Mouse (Mus musculus) hindlimb bud, embryonic 11.5 days (tissue): ENCODE data around the gene Tapt1.
"Not testable (repeated sequence)": the region's sequence is repeated elsewhere in the genome, so short reads cannot be mapped to it uniquely, and the experiment has no call there.

Source experiments
- DNase-seq: peaks from one replicate; pipeline ENCODE4 v3.0.0-alpha.2; 2012; ENCODE audit warnings: low read depth, low spot score; ENCODE audit errors: extremely low spot score

The Tapt1 gene

GRCm38 (mm10) chr5:44226521-44227461 is at the start of gene Tapt1:
Tapt1 (minus strand) TSS chr5:44226626.
- DNase-seq, result no peak

- DNase-seq, result no peak
Measured at GRCm38 (mm10) chr5:44271564-44271963, 45.1 kb upstream of the Tapt1 start.

GRCm38 (mm10) chr5:44268524-44268923 is 42.1 kb upstream of the Tapt1 start:
- DNase-seq, result not testable (repeated sequence)

GRCm38 (mm10) chr5:44261691-44262090 is 35.3 kb upstream of the Tapt1 start:
- DNase-seq, result no peak

GRCm38 (mm10) chr5:44261172-44261571 is 34.7 kb upstream of the Tapt1 start:
- no peak for DNase-seq

- DNase-seq, result no peak
Measured at GRCm38 (mm10) chr5:44259678-44260077, 33.3 kb upstream of the Tapt1 start.

- no peak for DNase-seq
Measured at GRCm38 (mm10) chr5:44258163-44258562, 31.7 kb upstream of the Tapt1 start.

GRCm38 (mm10) chr5:44257401-44257800 is 31.0 kb upstream of the Tapt1 start:
- DNase-seq, result no peak

- DNase-seq, result no peak
Measured at GRCm38 (mm10) chr5:44256512-44256911, 30.1 kb upstream of the Tapt1 start.

GRCm38 (mm10) chr5:44255756-44256398 is 29.5 kb upstream of the Tapt1 start:
- DNase-seq, result no peak

GRCm38 (mm10) chr5:44253449-44253848 is 27.0 kb upstream of the Tapt1 start:
- no peak for DNase-seq

GRCm38 (mm10) chr5:44252395-44252794 is 26.0 kb upstream of the Tapt1 start:
- DNase-seq, result no peak

- DNase-seq, result no peak
Measured at GRCm38 (mm10) chr5:44250211-44250955, 24.0 kb upstream of the Tapt1 start.

GRCm38 (mm10) chr5:44249363-44249762 is 22.9 kb upstream of the Tapt1 start:
- DNase-seq, result no peak

- no peak for DNase-seq
Measured at GRCm38 (mm10) chr5:44246493-44247217, 20.2 kb upstream of the Tapt1 start.

- no peak for DNase-seq
Measured at GRCm38 (mm10) chr5:44244894-44245423, 18.5 kb upstream of the Tapt1 start.

- DNase-seq, result no peak
Measured at GRCm38 (mm10) chr5:44242828-44243227, 16.4 kb upstream of the Tapt1 start.

GRCm38 (mm10) chr5:44241726-44242125 is 15.3 kb upstream of the Tapt1 start:
- no peak for DNase-seq

GRCm38 (mm10) chr5:44239187-44240136 is 13.0 kb upstream of the Tapt1 start:
- DNase-seq, result no peak
